Mouse (Mus musculus): ENCODE results near the gene Cldn9. TPM values are rescaled to one million over a fixed set of nuclear protein-coding genes. Genes with fewer than 3 reads are reported as not detected.

Cldn9 gene
- polyA plus RNA-seq, 1 experiment from 2014 or later, result 0.14 TPM

GRCm38 (mm10) chr17:23645894-23646293, 37.9 kb downstream of the Cldn9 start:
- no peak for ATAC-seq (ENCODE audit: insufficient number of reproducible peaks, insufficient read depth, low FRiP score, low read depth)
- Histone ChIP-seq H3K9ac (ENCODE audit: low read length) (no peak overlapping the region), H3K4me3 (ENCODE audit: control insufficient read depth in 1 of 2, insufficient read depth in 1 of 2, low read depth in 1 of 2, low read length in 2 of 2) (no peak overlapping the region), H3K27me3 (ENCODE audit: control insufficient read depth, insufficient read depth, low read length) (peaks cover 18% of the 10 kb centered on the region), H3K27ac (replicated peaks in 1 of 2; ENCODE audit: control insufficient read depth in 1 of 2, insufficient read depth in 1 of 2, low read depth in 2 of 2, low read length in 2 of 2) (no peak overlapping the region), H3K4me1 (ENCODE audit: control insufficient read depth in 2 of 2, insufficient read depth in 2 of 2, low read length in 2 of 2) (peaks cover 2 to 12% of the 10 kb centered on the region in 2 experiments; a peak in 3 of 4 replicates), H3K36me3 (ENCODE audit: control insufficient read depth, insufficient read depth, low read length) (no peaks in the 10 kb centered on the region), H3K9me3 (ENCODE audit: control insufficient read depth, low read length) (no peaks in the 10 kb centered on the region), H3K4me2 (ENCODE audit: low read length) (no peak overlapping the region)
- 18% methylated on average over 10 of the region's 10 CpGs for WGBS

- Histone ChIP-seq H3K36me3 (ENCODE audit: control insufficient read depth, insufficient read depth, low read length) (no peaks in the 10 kb centered on the region), H3K27ac (replicated peaks in 1 of 2; ENCODE audit: control insufficient read depth in 1 of 2, insufficient read depth in 1 of 2, low read depth in 2 of 2, low read length in 2 of 2) (no peak within 1 kb of the TSS), H3K4me2 (ENCODE audit: low read length) (peak within 1 kb of the TSS; percentile 94), H3K9ac (ENCODE audit: low read length) (peak within 1 kb of the TSS; percentile 62), H3K4me1 (ENCODE audit: control insufficient read depth in 2 of 2, insufficient read depth in 2 of 2, low read length in 2 of 2) (peaks cover 2 to 12% of the 10 kb centered on the region in 2 experiments; a peak in 3 of 4 replicates), H3K9me3 (ENCODE audit: control insufficient read depth, low read length) (no peaks in the 10 kb centered on the region), H3K4me3 (ENCODE audit: control insufficient read depth in 1 of 2, insufficient read depth in 1 of 2, low read depth in 1 of 2, low read length in 2 of 2) (peak within 1 kb of the TSS; percentile 51 to 53), H3K27me3 (ENCODE audit: control insufficient read depth, insufficient read depth, low read length) (peaks cover 18% of the 10 kb centered on the region)
- under 1% methylated on average over 58 of the region's 58 CpGs for WGBS
- peak; percentile 33; the same call in 1 of the 2 replicates for ATAC-seq (ENCODE audit: insufficient number of reproducible peaks, insufficient read depth, low FRiP score, low read depth)
Measured at GRCm38 (mm10) chr17:23644613-23645495, 39.0 kb downstream of the Cldn9 start, which contains the start of gene Mmp25. Gene Mmp25 (minus strand): TSS chr17:23645277.

Other genes starting within 250 kb of the Cldn9 start
- not detected in 2 replicates for gene Vmn2r117, start 204.3 kb downstream of the Cldn9 start, polyA plus RNA-seq (2014; fragmentation: Nextera tagmentation; extraction: Ambion mirVana)
- 13.8 and 14.0 TPM in 2 replicates for gene Zfp213, start 119.8 kb downstream of the Cldn9 start, polyA plus RNA-seq (2014; fragmentation: Nextera tagmentation; extraction: Ambion mirVana)
- 7.0 and 8.9 TPM in 2 replicates for gene Zfp13, start 84.5 kb downstream of the Cldn9 start, polyA plus RNA-seq (2014; fragmentation: Nextera tagmentation; extraction: Ambion mirVana)
- not detected in 2 replicates for gene Zscan10, start 83.2 kb downstream of the Cldn9 start, polyA plus RNA-seq (2014; fragmentation: Nextera tagmentation; extraction: Ambion mirVana)
- gene Mmp25, start 38.7 kb downstream of the Cldn9 start, polyA plus RNA-seq (2014; fragmentation: Nextera tagmentation; extraction: Ambion mirVana), result 0.26 and 0.70 TPM in 2 replicates
- gene Bicdl2, start 23.5 kb downstream of the Cldn9 start, polyA plus RNA-seq (2014; fragmentation: Nextera tagmentation; extraction: Ambion mirVana), result 0.15 and 0.16 TPM in 2 replicates
- gene Hcfc1r1, start 10.4 kb downstream of the Cldn9 start, polyA plus RNA-seq (2014; fragmentation: Nextera tagmentation; extraction: Ambion mirVana), result 403 and 405 TPM in 2 replicates
- gene Thoc6, start 10.1 kb downstream of the Cldn9 start, polyA plus RNA-seq (2014; fragmentation: Nextera tagmentation; extraction: Ambion mirVana), result 31.1 and 35.0 TPM in 2 replicates
- 107 and 114 TPM in 2 replicates for gene Tnfrsf12a, start 6.6 kb downstream of the Cldn9 start, polyA plus RNA-seq (2014; fragmentation: Nextera tagmentation; extraction: Ambion mirVana)
- gene Cldn6, start 4.8 kb downstream of the Cldn9 start, polyA plus RNA-seq (2014; fragmentation: Nextera tagmentation; extraction: Ambion mirVana), result 0.42 TPM in 1 of 2 replicates, not detected in the other
- gene 1520401A03Rik, start 38.8 kb upstream of the Cldn9 start, polyA plus RNA-seq (2014; fragmentation: Nextera tagmentation; extraction: Ambion mirVana), result not detected in 2 replicates
- 27.2 and 28.1 TPM in 2 replicates for gene Pkmyt1, start 42.3 kb upstream of the Cldn9 start, polyA plus RNA-seq (2014; fragmentation: Nextera tagmentation; extraction: Ambion mirVana)
- gene Paqr4, start 56.8 kb upstream of the Cldn9 start, polyA plus RNA-seq (2014; fragmentation: Nextera tagmentation; extraction: Ambion mirVana), result 10.6 and 12.7 TPM in 2 replicates
- gene Kremen2, start 61.8 kb upstream of the Cldn9 start, polyA plus RNA-seq (2014; fragmentation: Nextera tagmentation; extraction: Ambion mirVana), result not detected in 2 replicates
- 42.4 TPM in 2 replicates for gene Flywch1, start 87.6 kb upstream of the Cldn9 start, polyA plus RNA-seq (2014; fragmentation: Nextera tagmentation; extraction: Ambion mirVana)
- 4.4 and 5.1 TPM in 2 replicates for gene Flywch2, start 102.1 kb upstream of the Cldn9 start, polyA plus RNA-seq (2014; fragmentation: Nextera tagmentation; extraction: Ambion mirVana)
- 300 and 318 TPM in 2 replicates for gene Srrm2, start 106.5 kb upstream of the Cldn9 start, polyA plus RNA-seq (2014; fragmentation: Nextera tagmentation; extraction: Ambion mirVana)
- 950 and 1,075 TPM in 2 replicates for gene Elob, start 145.1 kb upstream of the Cldn9 start, polyA plus RNA-seq (2014; fragmentation: Nextera tagmentation; extraction: Ambion mirVana)
- not detected in 2 replicates for gene Prss33, start 152.0 kb upstream of the Cldn9 start, polyA plus RNA-seq (2014; fragmentation: Nextera tagmentation; extraction: Ambion mirVana)
- not detected in 2 replicates for gene Prss32, start 159.8 kb upstream of the Cldn9 start, polyA plus RNA-seq (2014; fragmentation: Nextera tagmentation; extraction: Ambion mirVana)
- gene Prss41, start 160.1 kb upstream of the Cldn9 start, polyA plus RNA-seq (2014; fragmentation: Nextera tagmentation; extraction: Ambion mirVana), result not detected in 2 replicates
- not detected in 2 replicates for gene Prss21, start 184.0 kb upstream of the Cldn9 start, polyA plus RNA-seq (2014; fragmentation: Nextera tagmentation; extraction: Ambion mirVana)
- not detected in 2 replicates for gene Dcpp1, start 196.8 kb upstream of the Cldn9 start, polyA plus RNA-seq (2014; fragmentation: Nextera tagmentation; extraction: Ambion mirVana)
- gene Dcpp2, start 196.9 kb upstream of the Cldn9 start, polyA plus RNA-seq (2014; fragmentation: Nextera tagmentation; extraction: Ambion mirVana), result not detected in 2 replicates
- gene Dcpp3, start 233.4 kb upstream of the Cldn9 start, polyA plus RNA-seq (2014; fragmentation: Nextera tagmentation; extraction: Ambion mirVana), result 0.36 and 0.54 TPM in 2 replicates

Measured in heart, embryonic 14.5 days (tissue).